Mouse (Mus musculus): ENCODE data around the gene Ski. TPM values are rescaled to one million over a fixed set of nuclear protein-coding genes. Genes with fewer than 3 reads are reported as not detected.

The Ski gene
- polyA plus RNA-seq, 1 experiment from 2014 or later, result 44.6 TPM

GRCm38 (mm10) chr4:155149941-155150275, 72.5 kb downstream of the Ski start:
- 93% methylated on average over 6 of the region's 6 CpGs for WGBS (ENCODE audit: missing documents)
- Histone ChIP-seq H3K36me3 (ENCODE audit: inconsistent target) (peaks cover 5% of the 10 kb centered on the region; the same call in 1 of the 2 replicates), H3K79me2 (ENCODE audit: inconsistent target) (no peaks in the 10 kb centered on the region), H3K27ac (no peak overlapping the region), H3K4me3 (ENCODE audit: inconsistent target) (no peak overlapping the region)

GRCm38 (mm10) chr4:155148910-155149698, 73.3 kb downstream of the Ski start:
- Histone ChIP-seq H3K4me3 (ENCODE audit: inconsistent target) (no peak overlapping the region), H3K79me2 (ENCODE audit: inconsistent target) (no peaks in the 10 kb centered on the region), H3K27ac (no peak overlapping the region), H3K36me3 (ENCODE audit: inconsistent target) (no peaks in the 10 kb centered on the region; the same call in 1 of the 2 replicates)
- 91% methylated on average over 8 of the region's 8 CpGs for WGBS (ENCODE audit: missing documents)

GRCm38 (mm10) chr4:155148453-155148852, 73.9 kb downstream of the Ski start:
- Histone ChIP-seq H3K27ac (no peak overlapping the region), H3K79me2 (ENCODE audit: inconsistent target) (no peaks in the 10 kb centered on the region), H3K4me3 (ENCODE audit: inconsistent target) (no peak overlapping the region), H3K36me3 (ENCODE audit: inconsistent target) (no peaks in the 10 kb centered on the region)
- WGBS (ENCODE audit: missing documents), result 85% methylated on average over 4 of the region's 4 CpGs

GRCm38 (mm10) chr4:155146107-155146823, 76.1 kb downstream of the Ski start:
- no peak overlapping the region for H3K4me3 ChIP-seq (ENCODE audit: inconsistent target)
- no peak overlapping the region for H3K27ac ChIP-seq
- H3K36me3 ChIP-seq (ENCODE audit: inconsistent target), result no peaks in the 10 kb centered on the region
- 59% methylated on average over 14 of the region's 14 CpGs for WGBS (ENCODE audit: missing documents)
- H3K79me2 ChIP-seq (ENCODE audit: inconsistent target), result no peaks in the 10 kb centered on the region

GRCm38 (mm10) chr4:155144548-155145180, 77.7 kb downstream of the Ski start:
- Histone ChIP-seq H3K27ac (no peak overlapping the region), H3K4me3 (ENCODE audit: inconsistent target) (no peak overlapping the region), H3K79me2 (ENCODE audit: inconsistent target) (no peaks in the 10 kb centered on the region), H3K36me3 (ENCODE audit: inconsistent target) (no peaks in the 10 kb centered on the region)
- WGBS (ENCODE audit: missing documents), result 81% methylated on average over 3 of the region's 4 CpGs

GRCm38 (mm10) chr4:155143871-155144502, 78.4 kb downstream of the Ski start:
- H3K36me3 ChIP-seq (ENCODE audit: inconsistent target), result no peaks in the 10 kb centered on the region
- H3K27ac ChIP-seq, result no peak overlapping the region
- H3K4me3 ChIP-seq (ENCODE audit: inconsistent target), result no peak overlapping the region
- 87% methylated on average over 12 of the region's 12 CpGs for WGBS (ENCODE audit: missing documents)
- no peaks in the 10 kb centered on the region for H3K79me2 ChIP-seq (ENCODE audit: inconsistent target)

- Histone ChIP-seq H3K36me3 (ENCODE audit: inconsistent target) (no peaks in the 10 kb centered on the region), H3K27ac (no peak overlapping the region), H3K79me2 (ENCODE audit: inconsistent target) (no peaks in the 10 kb centered on the region), H3K4me3 (ENCODE audit: inconsistent target) (no peak overlapping the region)
- 93% methylated on average over 2 of the region's 2 CpGs for WGBS (ENCODE audit: missing documents)
Measured at GRCm38 (mm10) chr4:155143411-155143810, 79.0 kb downstream of the Ski start.

- Histone ChIP-seq H3K27ac (no peak overlapping the region), H3K4me3 (ENCODE audit: inconsistent target) (no peak overlapping the region), H3K36me3 (ENCODE audit: inconsistent target) (no peaks in the 10 kb centered on the region), H3K79me2 (ENCODE audit: inconsistent target) (no peaks in the 10 kb centered on the region)
- WGBS (ENCODE audit: missing documents), result 95% methylated on average over 5 of the region's 5 CpGs
Measured at GRCm38 (mm10) chr4:155142836-155143235, 79.6 kb downstream of the Ski start.

- Histone ChIP-seq H3K27ac (no peak overlapping the region), H3K79me2 (ENCODE audit: inconsistent target) (no peaks in the 10 kb centered on the region), H3K36me3 (ENCODE audit: inconsistent target) (no peaks in the 10 kb centered on the region), H3K4me3 (ENCODE audit: inconsistent target) (no peak overlapping the region)
- WGBS (ENCODE audit: missing documents), result 77% methylated on average over 12 of the region's 12 CpGs
Measured at GRCm38 (mm10) chr4:155140795-155141265, 81.6 kb downstream of the Ski start.

GRCm38 (mm10) chr4:155140150-155140549, 82.2 kb downstream of the Ski start:
- H3K36me3 ChIP-seq (ENCODE audit: inconsistent target), result no peaks in the 10 kb centered on the region
- H3K79me2 ChIP-seq (ENCODE audit: inconsistent target), result no peaks in the 10 kb centered on the region
- H3K27ac ChIP-seq, result no peak overlapping the region
- no peak overlapping the region for H3K4me3 ChIP-seq (ENCODE audit: inconsistent target)
- WGBS (ENCODE audit: missing documents), result 85% methylated on average over 2 of the region's 2 CpGs

GRCm38 (mm10) chr4:155139281-155140045, 82.9 kb downstream of the Ski start:
- Histone ChIP-seq H3K27ac (no peak overlapping the region), H3K36me3 (ENCODE audit: inconsistent target) (no peaks in the 10 kb centered on the region), H3K4me3 (ENCODE audit: inconsistent target) (no peak overlapping the region), H3K79me2 (ENCODE audit: inconsistent target) (no peaks in the 10 kb centered on the region)
- WGBS (ENCODE audit: missing documents), result 90% methylated on average over 12 of the region's 12 CpGs

GRCm38 (mm10) chr4:155138451-155138850, 83.9 kb downstream of the Ski start:
- no peaks in the 10 kb centered on the region for H3K79me2 ChIP-seq (ENCODE audit: inconsistent target)
- WGBS (ENCODE audit: missing documents), result 98% methylated on average over 8 of the region's 8 CpGs
- H3K4me3 ChIP-seq (ENCODE audit: inconsistent target), result no peak overlapping the region
- H3K36me3 ChIP-seq (ENCODE audit: inconsistent target), result no peaks in the 10 kb centered on the region
- no peak overlapping the region for H3K27ac ChIP-seq

- Histone ChIP-seq H3K27ac (no peak overlapping the region), H3K36me3 (ENCODE audit: inconsistent target) (no peaks in the 10 kb centered on the region), H3K79me2 (ENCODE audit: inconsistent target) (no peaks in the 10 kb centered on the region), H3K4me3 (ENCODE audit: inconsistent target) (no peak overlapping the region)
- WGBS (ENCODE audit: missing documents), result 84% methylated on average over 7 of the region's 7 CpGs
Measured at GRCm38 (mm10) chr4:155137891-155138290, 84.5 kb downstream of the Ski start.
